Mouse (Mus musculus) limb, embryonic 10.5 days (tissue): ENCODE data around the gene Tbx21. TPM values are rescaled to one million over a fixed set of nuclear protein-coding genes. Genes with fewer than 3 reads are reported as not detected.

Experiments used
- microRNA-seq: library from miRNA; unstranded; fragments of <30 nt; microRNA quantifications from one replicate; pipeline ENCODE4, GENCODE M21; 2017
- polyA plus RNA-seq: library from polyadenylated mRNA; unstranded; fragments of >200 nt; fragmentation: Nextera tagmentation; extraction: Ambion mirVana; gene quantifications from 2 replicates; pipeline ENCODE4 v1.2.1, GENCODE M21; 2016

The Tbx21 gene
- polyA plus RNA-seq, 1 experiment from 2014 or later = 0.08 TPM

Small RNAs within 50 kb of the gene (microRNA-seq; reads per million reads assigned to microRNA genes)
- gene Mir7235 (not detected), gene Mir8103 (0.88 reads per million)

Other genes with a start within 250 kb of the Tbx21 start
- gene Cdk5rap3, start 198.8 kb downstream of the Tbx21 start, polyA plus RNA-seq = 85.3 and 90.0 TPM in 2 replicates
- 0.58 and 0.71 TPM in 2 replicates for gene Prr15l, start 187.2 kb downstream of the Tbx21 start, polyA plus RNA-seq
- gene Pnpo, start 171.3 kb downstream of the Tbx21 start, polyA plus RNA-seq = 31.3 and 33.0 TPM in 2 replicates
- 26.1 and 28.1 TPM in 2 replicates for gene Sp2, start 132.4 kb downstream of the Tbx21 start, polyA plus RNA-seq
- 9.2 and 11.8 TPM in 2 replicates for gene Sp6, start 101.9 kb downstream of the Tbx21 start, polyA plus RNA-seq
- gene Scrn2, start 85.4 kb downstream of the Tbx21 start, polyA plus RNA-seq = 47.5 and 50.4 TPM in 2 replicates
- 0.90 and 1.0 TPM in 2 replicates for gene Lrrc46, start 73.9 kb downstream of the Tbx21 start, polyA plus RNA-seq
- 93.6 and 94.8 TPM in 2 replicates for gene Mrpl10, start 73.8 kb downstream of the Tbx21 start, polyA plus RNA-seq
- 8.3 and 10.1 TPM in 2 replicates for gene Osbpl7, start 64.7 kb downstream of the Tbx21 start, polyA plus RNA-seq
- gene Tbkbp1, start 36.2 kb upstream of the Tbx21 start, polyA plus RNA-seq = 6.1 and 7.8 TPM in 2 replicates
- 82.8 and 88.9 TPM in 2 replicates for gene Kpnb1, start 72.5 kb upstream of the Tbx21 start, polyA plus RNA-seq
- gene Npepps, start 165.3 kb upstream of the Tbx21 start, polyA plus RNA-seq = 61.6 and 70.5 TPM in 2 replicates
- gene Mrpl45, start 200.4 kb upstream of the Tbx21 start, polyA plus RNA-seq = 64.9 and 66.1 TPM in 2 replicates
- gene Gpr179, start 236.7 kb upstream of the Tbx21 start, polyA plus RNA-seq = 0.10 and 0.11 TPM in 2 replicates
- 3.5 and 4.4 TPM in 2 replicates for gene Socs7, start 247.2 kb upstream of the Tbx21 start, polyA plus RNA-seq